Mouse (Mus musculus): ENCODE measurements around the gene Tgds.
"Not testable (repeated sequence)": the region's sequence is repeated elsewhere in the genome, so short reads cannot be mapped to it uniquely, and the experiment has no call there.

Gene Tgds

GRCm38 (mm10) chr14:118132642-118132977 is at the start of gene Tgds:
TSS of gene Tgds (minus strand) at chr14:118132755.
- DNase-seq (ENCODE audit: low spot score) = peak; percentile 90

GRCm38 (mm10) chr14:118180711-118181177 is 48.2 kb upstream of the Tgds start:
- no peak for DNase-seq (ENCODE audit: low spot score)

GRCm38 (mm10) chr14:118180117-118180557 is 47.6 kb upstream of the Tgds start:
- peak; percentile 50 for DNase-seq (ENCODE audit: low spot score)

GRCm38 (mm10) chr14:118179701-118180100 is 47.1 kb upstream of the Tgds start:
- no peak for DNase-seq (ENCODE audit: low spot score)

- no peak for DNase-seq (ENCODE audit: low spot score)
These were observed 46.7 kb upstream of the Tgds start for GRCm38 (mm10) chr14:118179251-118179650.

- DNase-seq (ENCODE audit: low spot score) = no peak
These were observed 43.1 kb upstream of the Tgds start for GRCm38 (mm10) chr14:118175694-118176085.

- no peak for DNase-seq (ENCODE audit: low spot score)
These were observed 42.6 kb upstream of the Tgds start for GRCm38 (mm10) chr14:118175071-118175693.

DNA sequence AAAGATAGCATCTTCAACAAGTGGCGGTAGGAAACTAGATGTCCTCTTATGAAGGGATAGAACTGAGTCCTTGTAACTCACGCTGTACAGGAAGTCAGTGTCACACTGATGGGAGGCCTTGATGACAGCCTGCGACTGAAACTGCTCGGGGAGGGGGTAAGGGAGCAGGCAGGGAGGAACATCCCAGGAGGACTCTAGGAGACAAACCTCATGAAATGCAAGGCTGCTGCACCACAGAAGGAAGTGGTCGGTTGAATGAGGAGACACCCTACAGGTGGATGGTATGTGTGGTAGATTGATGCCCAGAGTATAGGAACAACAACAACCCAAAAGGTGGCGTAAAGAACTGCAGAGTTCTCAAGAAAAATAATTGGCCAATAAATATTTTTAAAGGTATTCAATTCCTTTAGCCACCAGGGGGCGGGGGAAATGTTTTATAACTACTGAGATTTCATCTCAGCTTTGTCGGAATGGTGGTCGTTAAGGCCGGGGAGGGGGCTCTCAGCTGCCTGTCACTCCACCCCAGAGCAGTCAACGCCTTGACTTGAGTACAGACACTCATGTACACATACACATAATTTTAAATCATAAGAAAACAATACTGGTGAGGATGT is 41.1 kb upstream of the Tgds start:
- no peak for DNase-seq (ENCODE audit: low spot score)

GRCm38 (mm10) chr14:118168776-118169175 is 36.2 kb upstream of the Tgds start:
- DNase-seq (ENCODE audit: low spot score) = no peak

DNA sequence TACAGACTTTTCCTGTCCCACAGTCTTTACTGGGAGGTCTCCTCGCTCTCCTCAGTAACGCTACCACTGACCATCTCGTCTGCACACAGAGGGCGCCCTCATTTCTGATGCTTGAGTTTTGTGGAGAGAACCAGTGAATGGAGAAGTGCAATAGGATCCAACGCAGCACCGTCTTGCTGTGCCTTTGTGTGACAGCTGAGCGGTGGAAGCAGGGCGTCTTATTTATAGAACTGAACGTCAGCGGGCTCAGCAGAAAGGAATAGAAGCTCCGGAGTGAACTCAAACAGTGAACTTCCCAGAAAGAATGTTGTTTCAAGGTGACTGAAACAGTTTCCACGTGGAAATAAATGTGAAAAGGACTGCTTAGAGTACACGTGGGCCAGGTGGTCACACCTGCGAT is 30.1 kb upstream of the Tgds start:
- no peak for DNase-seq (ENCODE audit: low spot score)

DNA sequence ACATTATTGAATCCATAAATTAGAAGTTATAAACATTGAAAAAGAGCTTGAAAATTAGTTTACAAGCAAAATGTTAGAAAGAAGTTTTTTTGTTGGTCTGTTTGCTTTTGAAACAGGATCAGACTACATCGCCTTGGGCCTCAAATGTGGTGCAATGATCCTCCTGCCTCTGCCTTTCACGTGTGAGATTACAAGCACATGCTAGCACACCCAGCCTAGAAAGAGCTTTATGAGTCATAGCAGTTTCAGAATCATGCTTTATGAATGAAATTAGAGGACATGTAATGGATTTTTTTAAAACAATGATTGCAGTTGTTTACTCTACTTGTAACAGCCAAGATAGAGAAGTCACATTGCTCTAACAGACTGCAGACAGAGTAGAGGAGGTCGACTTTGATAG is 29.2 kb upstream of the Tgds start:
- DNase-seq (ENCODE audit: low spot score) = no peak

GRCm38 (mm10) chr14:118157146-118157545 is 24.6 kb upstream of the Tgds start:
- DNase-seq (ENCODE audit: low spot score) = peak; percentile 17

DNA sequence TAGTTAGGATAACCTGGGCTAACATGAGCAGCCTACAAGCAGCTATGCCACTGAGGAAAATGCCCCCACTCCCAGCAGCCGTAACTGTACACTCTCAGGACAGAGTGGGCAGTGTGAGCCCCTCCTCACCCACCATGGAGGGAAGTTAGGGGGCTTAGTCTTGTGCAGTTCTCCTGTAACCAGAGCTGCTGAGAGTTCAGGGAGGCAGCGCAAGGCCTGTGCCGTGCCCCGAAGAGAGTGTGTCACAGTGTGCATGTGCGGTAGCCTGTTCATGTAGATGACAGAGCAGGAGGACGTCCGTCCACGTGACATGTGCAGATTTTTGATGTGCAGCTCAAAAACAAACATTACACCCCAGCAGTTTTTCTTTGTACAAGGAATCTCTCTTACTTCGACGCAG is 24.2 kb upstream of the Tgds start:
- no peak for DNase-seq (ENCODE audit: low spot score)

GRCm38 (mm10) chr14:118156056-118156455 is 23.5 kb upstream of the Tgds start:
- not testable (repeated sequence) for DNase-seq (ENCODE audit: low spot score)

DNA sequence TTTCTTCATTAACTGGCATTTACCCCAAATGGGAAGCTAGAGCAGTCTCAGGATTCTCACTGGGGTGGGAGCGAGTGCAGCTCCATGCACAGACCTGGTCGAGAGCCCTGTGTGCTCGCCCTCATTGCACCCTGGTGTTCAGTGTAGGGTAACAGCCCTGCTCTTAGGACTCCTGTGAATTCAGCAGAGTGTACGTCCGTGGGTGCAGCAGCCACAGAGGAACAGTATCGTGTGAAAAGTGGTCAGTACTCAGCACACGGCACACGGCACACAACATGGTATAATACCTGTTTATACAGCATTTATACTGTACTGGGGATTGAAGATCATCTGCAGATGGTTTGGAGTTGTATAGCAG is 19.7 kb upstream of the Tgds start:
- DNase-seq (ENCODE audit: low spot score) = no peak

GRCm38 (mm10) chr14:118151651-118152293 is 19.2 kb upstream of the Tgds start:
- no peak for DNase-seq (ENCODE audit: low spot score)

DNA sequence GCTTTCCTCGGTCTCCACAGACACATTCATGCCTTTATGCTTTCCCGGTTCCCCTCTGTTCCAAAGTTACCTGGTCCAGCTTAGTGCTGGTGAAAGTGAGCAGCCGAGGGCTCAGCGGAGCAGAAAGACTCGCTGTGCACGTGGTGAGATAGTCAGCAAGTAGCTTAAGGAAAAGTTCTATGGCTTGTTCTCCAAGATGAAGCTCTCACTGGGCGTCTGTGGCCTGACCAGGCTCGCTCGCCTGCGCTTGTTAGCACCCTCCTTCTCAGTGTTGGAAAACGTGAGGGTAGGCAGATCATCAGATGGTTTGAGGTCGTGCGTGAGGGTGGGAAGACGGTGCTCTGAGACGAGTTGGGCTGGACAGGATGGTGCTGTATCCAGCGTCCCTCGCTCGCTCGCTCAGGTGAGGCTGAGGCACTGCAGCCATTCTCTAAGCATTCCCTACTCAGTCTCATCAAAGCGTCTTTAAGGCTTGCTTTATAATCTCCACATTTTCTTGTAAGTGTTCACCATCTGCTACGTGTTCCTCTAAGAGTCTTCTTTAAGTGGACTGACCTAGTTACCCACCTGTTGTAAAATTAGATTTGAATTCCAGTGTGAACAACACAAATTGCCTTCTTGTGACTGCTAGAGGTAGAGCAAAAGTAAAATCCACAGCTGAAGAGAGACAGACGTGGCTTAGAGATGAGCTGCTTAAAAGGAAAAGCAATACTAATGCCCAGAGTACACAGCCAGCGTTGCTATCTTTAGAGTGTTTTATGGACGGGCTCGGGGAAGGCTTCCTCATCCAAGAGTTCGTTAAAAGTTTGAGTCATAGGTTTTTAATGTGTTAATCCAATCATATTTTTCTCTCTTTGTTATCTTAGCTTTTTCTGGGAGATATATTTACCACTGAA is 18.3 kb upstream of the Tgds start:
- no peak for DNase-seq (ENCODE audit: low spot score)

GRCm38 (mm10) chr14:118148554-118148953 is 16.0 kb upstream of the Tgds start:
- DNase-seq (ENCODE audit: low spot score) = no peak

GRCm38 (mm10) chr14:118148046-118148445 is 15.5 kb upstream of the Tgds start:
- no peak for DNase-seq (ENCODE audit: low spot score)

DNA sequence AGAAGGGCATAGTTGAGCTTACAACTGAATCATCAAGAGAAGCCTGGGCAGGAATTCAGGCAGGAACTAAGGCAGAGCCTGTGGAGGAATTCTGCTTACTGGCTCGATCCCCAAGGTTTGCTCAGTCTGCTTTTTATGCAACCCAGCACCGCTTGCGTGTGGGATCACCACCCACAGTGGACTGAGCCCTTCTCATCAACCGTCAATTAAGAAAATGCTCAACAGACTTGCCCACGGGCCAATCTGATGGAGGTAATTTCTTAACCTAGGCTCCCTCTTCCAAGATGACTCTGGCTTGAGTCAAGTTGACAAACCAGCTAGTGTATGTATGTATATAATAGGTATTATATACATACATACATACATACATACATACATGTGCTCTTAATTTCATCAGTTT is 9.7 kb upstream of the Tgds start:
- DNase-seq (ENCODE audit: low spot score) = no peak

GRCm38 (mm10) chr14:118137487-118137886 is 4.9 kb upstream of the Tgds start:
- DNase-seq (ENCODE audit: low spot score) = no peak

DNA sequence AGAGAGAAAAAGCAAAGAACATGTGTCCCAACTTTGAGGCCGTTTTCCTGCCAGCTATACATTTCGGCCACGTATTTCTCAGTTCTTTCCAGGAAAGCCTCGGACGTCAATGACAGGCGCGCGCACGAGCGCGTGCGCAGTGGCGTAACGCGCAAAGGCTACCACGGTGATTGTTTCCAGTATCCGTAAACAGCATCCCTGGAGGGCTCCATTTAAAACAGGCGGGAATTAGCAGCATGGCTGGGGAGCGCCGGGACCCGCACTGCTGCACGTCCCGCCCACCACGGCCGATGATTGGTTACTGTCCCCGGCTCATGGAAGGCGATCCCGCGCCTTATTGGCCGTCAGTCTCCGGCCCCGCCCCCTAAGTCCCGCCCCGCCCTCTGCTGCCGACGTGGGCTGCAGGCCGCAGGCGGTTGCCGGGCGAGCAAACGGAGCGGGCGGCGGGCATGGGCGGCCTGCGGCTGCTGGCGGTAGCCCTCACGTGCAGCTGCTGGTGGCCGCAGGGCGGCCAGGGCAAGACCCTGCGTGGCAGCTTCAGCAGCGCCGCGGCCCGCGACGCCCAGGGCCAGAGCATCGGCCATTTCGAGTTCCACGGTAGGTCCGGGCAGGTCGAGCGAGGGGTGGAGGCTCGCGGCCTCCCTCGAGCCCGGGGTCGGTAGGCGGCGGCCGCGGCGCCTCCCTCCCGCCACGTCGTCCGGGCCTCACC is 4.3 kb upstream of the Tgds start, which contains the start of gene Gpr180:
TSS of gene Gpr180 (plus strand) at position 415 of the 709 bp plus-strand sequence.
- peak; percentile 89 for DNase-seq (ENCODE audit: low spot score)

Data from spleen, adult 12 weeks (tissue).